Mouse (Mus musculus) layer of hippocampus, adult 11-12 months (tissue): ENCODE measurements around the gene Ghdc.

Experiments
- DNase-seq: peaks from one replicate; pipeline ENCODE4 v3.0.0; 2022; ENCODE audit warnings: low spot score

Gene Ghdc

DNA sequence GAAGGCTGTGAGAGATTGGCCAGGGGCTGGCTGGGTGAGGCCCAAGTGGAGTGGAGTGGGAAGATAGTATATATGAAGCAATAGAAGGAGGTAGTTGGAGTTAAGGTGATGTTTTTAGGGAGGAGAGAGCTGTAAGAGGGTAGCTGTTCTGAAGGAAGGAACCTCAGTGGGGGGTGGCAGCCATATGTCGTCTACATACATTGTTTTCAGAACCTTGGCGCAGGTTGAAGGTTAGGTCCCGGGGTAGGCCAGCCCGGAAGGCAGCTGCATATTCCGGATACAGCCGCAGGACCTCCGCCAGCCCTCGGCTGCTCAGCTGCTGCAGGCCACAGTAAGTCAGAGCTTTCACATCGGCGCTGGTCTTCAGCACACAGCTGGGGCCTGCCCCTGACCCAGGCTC is 24.2 kb downstream of the Ghdc start:
- no peak for DNase-seq

DNA sequence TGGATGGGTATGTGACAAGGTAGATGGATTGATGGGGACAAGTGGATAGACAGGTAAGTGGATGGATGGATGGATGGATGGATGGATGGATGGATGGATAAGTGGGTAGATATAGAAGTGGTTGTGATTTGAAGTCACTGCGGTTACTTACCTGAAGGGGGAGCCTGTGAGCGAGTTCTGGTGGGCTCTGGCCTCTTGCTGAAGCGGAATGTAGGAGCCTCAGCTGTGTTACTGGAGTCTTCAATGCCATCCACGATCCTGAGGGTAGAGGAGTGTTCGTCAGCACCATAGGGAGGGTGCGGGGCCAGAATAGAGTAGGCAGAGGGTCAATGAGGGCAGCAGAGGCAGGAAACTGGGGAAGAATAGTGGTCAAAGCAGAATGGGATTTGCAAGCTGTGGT is 25.7 kb downstream of the Ghdc start:
- DNase-seq = no peak

- no peak for DNase-seq
These were observed 29.4 kb downstream of the Ghdc start for GRCm38 (mm10) chr11:100741348-100741747.

- DNase-seq = no peak
These were observed 32.0 kb downstream of the Ghdc start for GRCm38 (mm10) chr11:100738749-100739148.

- DNase-seq = peak; percentile 99
These were observed 32.6 kb downstream of the Ghdc start, which contains the start of gene Rab5c for GRCm38 (mm10) chr11:100738066-100738604. Gene Rab5c, minus strand, starts transcription at chr11:100738215.

DNA sequence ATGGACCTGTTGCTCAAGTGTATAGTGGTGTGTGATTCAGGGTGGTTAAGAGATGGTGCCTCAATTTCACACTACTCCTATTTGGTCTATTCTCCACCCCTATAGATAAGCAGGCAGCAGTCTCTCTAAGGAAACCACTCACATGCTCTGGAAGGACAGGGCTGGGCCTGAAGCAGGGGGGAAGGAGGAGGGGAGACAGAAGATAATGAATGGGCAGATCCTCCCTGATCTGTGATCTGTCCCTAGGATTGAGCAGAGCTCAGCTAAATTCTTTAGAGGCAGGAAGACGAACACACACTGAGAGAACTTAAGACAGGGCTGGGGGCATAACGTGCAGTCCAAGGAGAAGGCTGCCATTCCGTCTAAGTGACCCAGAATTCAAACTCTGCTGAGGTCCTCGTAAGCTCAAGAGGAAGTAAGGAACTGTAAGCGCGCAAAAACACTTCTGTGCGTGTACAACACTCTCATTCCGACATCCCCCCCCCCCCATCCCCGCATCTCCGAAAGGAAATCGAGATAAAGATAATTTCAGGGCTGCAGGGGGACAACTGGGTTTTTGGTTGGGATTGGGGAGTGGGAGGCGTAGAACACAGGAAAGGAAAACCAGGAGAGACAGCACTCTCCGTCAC is 33.5 kb downstream of the Ghdc start:
- DNase-seq = no peak

GRCm38 (mm10) chr11:100736746-100737080 is 34.0 kb downstream of the Ghdc start:
- no peak for DNase-seq

GRCm38 (mm10) chr11:100735954-100736745 is 34.6 kb downstream of the Ghdc start:
- DNase-seq = no peak

GRCm38 (mm10) chr11:100735134-100735865 is 35.5 kb downstream of the Ghdc start:
- no peak for DNase-seq

DNA sequence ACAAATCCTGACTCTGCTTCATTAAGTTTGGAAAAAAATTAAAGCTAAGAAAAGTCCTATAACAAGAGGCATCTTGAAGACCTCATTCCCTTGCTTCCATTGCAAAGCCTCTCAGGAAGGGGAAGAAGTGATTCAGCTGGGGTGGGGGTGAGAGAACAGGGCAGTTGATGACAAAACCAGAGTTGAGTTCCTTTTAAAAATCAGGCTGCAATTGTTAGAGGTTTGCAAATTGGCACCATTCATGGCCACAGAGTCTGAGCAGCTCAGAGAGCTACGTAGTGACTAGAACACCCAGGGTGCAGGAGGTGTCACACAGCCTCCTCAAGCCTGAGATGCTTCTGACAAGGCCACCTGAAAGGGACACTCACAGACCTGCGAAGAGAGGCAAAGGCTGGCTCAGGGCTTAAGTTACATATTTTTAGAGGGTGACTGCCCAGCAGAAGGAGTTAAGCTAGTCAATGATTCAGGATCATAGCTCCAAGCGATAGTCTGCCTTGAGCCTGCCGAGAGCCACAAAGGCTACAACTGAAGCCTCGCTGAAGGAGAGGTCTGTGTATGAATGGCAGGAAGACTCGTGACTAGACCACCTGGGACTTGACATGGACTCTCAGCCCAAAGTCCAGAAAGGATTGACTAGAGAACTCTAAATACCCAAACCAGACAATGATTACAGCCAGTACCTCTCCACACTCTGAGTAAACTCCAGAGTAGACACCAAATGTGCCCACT is 40.1 kb downstream of the Ghdc start:
- DNase-seq = no peak

- DNase-seq = no peak
These were observed 40.8 kb downstream of the Ghdc start for GRCm38 (mm10) chr11:100729976-100730375.

- DNase-seq = no peak
These were observed 42.2 kb downstream of the Ghdc start for GRCm38 (mm10) chr11:100728601-100729000.

DNA sequence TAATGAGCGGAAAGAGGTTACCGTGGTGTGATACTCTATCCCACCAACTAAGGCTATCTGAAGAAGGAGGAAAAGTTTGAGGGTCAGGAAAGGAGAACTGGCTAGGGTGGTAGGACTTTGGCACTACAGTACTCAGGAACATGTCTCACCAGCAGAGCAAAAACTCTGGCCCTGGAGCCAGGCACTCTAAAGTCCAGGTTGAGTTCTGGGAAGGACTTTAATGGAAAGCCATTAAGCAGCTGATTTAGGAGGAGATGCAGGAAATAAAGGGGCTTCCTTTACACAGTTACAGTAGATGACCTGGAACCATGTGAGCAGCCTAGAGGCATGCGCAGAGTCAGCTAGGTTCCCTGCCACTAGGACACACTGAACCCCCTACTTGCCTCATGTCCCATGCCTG is 43.6 kb downstream of the Ghdc start:
- no peak for DNase-seq

DNA sequence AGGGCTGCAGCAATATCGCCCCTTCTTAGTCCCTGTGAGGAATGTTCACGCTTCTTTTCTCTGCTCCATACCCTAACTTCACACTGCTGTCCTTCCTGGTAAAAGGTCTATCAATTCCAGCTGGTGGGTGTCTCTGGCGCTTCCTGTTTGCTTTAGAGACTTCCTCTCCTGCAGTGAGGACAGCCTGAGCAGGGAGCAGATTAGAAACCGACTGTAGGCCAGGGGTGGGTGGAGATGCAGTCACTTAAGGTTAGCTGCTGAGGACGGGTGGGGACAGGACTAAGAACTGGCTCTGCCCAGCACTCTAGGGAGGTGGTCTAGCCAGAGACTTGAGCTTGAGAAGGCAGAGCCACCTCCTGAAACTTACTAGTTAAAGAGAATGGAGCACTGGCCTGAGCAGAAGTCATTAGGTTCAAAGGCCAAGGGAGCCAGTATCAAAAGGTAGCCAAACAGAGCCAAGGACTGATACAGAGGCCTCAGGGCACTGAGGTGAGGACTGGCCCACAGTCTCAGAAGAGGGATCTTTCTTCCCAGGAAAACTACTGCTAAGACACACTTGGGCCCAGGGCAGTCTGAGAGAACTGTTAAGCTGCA is 45.7 kb downstream of the Ghdc start:
- no peak for DNase-seq

- no peak for DNase-seq
These were observed 48.2 kb downstream of the Ghdc start for GRCm38 (mm10) chr11:100722493-100723028.

- no peak for DNase-seq
These were observed 48.8 kb downstream of the Ghdc start for GRCm38 (mm10) chr11:100721776-100722492.

GRCm38 (mm10) chr11:100721254-100721653 is 49.5 kb downstream of the Ghdc start:
- no peak for DNase-seq

DNA sequence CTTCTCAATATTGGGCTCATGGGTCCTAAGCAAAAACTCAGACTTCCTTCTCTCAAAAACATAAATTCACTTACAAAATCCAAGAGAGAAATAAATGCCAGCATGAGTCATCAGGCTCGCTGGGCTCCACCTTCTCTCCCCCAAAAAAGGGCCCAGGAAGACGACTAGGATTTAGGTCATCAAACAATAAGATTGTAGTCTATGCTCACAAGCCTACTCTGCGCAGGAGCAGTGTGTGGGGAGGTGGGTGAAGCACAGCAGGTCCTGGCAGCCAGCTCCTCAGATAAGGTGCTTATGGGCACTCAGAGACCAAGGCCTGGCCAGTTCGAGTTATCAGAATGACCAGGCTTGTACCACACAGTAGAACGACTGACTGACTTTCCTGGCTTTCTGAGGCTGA is 50.4 kb downstream of the Ghdc start:
- no peak for DNase-seq

- DNase-seq = no peak
These were observed 50.9 kb downstream of the Ghdc start for GRCm38 (mm10) chr11:100719893-100720292.

DNA sequence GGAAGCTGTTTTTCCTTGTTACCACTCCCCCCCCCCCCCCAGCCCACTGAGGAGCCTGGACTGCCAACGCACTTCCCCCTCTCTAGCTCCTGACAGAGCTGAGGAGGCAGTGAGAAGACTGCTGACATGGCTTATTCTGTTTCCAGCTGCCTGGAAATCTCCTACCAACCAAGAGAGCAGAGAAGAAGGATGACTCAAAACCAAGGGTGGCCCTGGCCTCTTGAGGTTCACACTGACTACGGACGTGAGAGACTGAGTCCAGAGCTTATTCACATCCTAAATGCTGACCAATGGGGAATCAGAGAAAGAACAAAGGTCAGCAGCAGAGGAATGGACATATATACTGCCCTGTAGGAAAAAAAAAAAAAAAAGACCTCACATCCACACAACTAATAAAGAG is 51.4 kb downstream of the Ghdc start:
- DNase-seq = no peak

- DNase-seq = no peak
These were observed 51.9 kb downstream of the Ghdc start for GRCm38 (mm10) chr11:100718866-100719265.
